Mouse (Mus musculus): ENCODE results near the gene Cradd.

GRCm38 (mm10) chr10:95355678-95356268 is 31.8 kb upstream of the Cradd start:
- TF ChIP-seq CTCF (IDR thresholded peaks at IDR 0.05; ENCODE audit: low read depth) (no peak), EP300 (optimal IDR thresholded peaks at IDR 0.05) (no peak)
